Mouse (Mus musculus) neural tube, postnatal 0 days (tissue): ENCODE measurements around the gene Ugt1a1. TPM values are rescaled to one million over a fixed set of nuclear protein-coding genes. Genes with fewer than 3 reads are reported as not detected.

Experiments
- polyA plus RNA-seq: library from polyadenylated mRNA; unstranded; fragments of >200 nt; fragmentation: Nextera tagmentation; extraction: Ambion mirVana; gene quantifications from 2 replicates; pipeline ENCODE4 v1.2.1, GENCODE M21; 2015

Ugt1a1 gene
- 0.08 and 0.23 TPM in 2 replicates for polyA plus RNA-seq

DNA sequence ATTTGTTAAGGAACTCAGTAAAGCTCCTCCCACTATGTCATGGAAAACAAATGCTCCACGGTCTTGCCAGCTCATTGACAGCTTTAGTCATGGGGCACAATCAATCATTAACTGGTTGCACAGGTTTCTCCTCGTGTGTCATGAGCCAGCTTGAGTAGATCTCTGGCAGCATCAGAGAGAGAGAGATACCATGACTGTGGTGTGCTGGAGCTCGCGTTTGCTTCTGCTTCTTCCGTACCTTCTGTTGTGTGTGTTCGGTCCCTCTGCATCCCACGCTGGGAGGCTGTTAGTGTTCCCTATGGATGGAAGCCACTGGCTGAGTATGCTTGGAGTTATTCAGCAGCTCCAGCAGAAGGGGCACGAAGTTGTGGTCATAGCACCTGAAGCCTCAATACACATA lies at the start of gene Ugt1a1:
Gene Ugt1a1, plus strand, starts transcription at position 148 of the 400 bp plus-strand sequence.

DNA sequence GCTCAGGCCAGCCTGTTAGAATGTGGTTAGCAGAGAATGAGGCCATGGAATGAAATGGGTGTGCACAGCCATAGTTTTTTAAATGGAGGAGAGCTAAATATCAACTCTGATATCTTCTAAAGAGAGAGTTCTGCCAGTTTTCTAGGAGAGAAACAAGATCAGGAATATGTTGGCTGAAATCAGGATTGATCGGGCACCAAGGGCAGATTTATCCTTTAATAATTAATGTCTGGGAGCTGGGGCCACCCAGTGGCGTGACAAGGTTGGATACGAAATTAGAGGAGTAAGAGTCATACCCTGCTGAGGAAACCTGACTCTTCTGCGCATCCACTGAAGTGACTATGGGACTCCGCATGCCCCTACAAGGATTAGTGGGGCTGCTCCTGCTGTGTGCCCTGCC lies 46.0 kb upstream of the Ugt1a1 start, which contains the start of gene Ugt1a5:
Gene Ugt1a5, plus strand, starts transcription at position 302 of the 400 bp plus-strand sequence.

DNA sequence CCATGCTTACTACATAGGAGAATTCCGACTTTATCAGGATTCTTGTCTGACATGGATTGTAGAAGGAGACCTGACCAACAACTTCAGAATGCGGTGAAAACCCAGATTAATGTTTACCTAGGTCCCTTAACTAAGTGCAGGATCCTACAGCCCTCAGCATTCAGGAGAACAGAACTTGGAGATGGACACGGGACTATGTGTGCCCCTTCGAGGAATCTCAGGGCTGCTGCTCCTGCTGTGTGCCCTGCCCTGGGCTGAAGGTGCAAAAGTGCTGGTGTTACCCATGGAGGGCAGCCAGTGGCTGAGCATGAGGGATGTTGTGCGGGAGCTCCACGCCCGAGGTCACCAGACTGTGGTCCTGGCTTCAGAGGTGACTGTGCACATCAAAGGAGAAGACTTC lies 11.3 kb upstream of the Ugt1a1 start, which contains the start of gene Ugt1a2:
Gene Ugt1a2, plus strand, starts transcription at position 146 of the 400 bp plus-strand sequence.

DNA sequence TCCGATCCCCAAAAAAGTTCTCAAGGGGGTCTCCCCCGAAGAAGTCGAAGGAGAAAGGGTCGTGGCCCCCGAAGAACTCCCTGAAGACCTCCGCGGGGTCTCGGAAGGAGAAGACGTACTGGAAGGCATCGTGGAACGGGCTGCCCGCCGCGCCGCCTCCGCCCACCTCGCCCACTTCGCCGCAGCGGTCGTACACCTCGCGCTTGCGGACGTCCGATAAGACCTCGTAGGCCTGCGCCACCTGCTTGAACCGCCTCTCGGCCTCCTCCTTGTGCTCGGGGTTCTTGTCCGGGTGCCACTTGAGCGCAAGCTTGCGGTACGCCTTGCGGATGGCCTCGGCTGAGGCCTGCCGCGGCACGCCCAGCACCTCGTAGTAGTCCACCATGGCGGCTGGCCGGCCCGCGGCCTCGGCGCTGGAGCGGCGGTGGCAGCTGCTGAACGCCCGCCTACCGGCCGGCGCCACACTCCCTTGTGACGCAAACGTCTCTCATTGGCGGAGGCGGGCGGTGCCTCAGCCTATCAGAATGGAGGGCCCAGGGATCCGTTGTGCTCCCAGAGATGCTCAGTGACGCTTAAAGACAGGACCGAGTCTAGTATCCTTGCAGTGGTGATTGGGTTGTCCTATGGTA lies 6.4 kb upstream of the Ugt1a1 start, which contains the start of gene Dnajb3:
Gene Dnajb3, minus strand, starts transcription at position 489 of the 629 bp plus-strand sequence.

DNA sequence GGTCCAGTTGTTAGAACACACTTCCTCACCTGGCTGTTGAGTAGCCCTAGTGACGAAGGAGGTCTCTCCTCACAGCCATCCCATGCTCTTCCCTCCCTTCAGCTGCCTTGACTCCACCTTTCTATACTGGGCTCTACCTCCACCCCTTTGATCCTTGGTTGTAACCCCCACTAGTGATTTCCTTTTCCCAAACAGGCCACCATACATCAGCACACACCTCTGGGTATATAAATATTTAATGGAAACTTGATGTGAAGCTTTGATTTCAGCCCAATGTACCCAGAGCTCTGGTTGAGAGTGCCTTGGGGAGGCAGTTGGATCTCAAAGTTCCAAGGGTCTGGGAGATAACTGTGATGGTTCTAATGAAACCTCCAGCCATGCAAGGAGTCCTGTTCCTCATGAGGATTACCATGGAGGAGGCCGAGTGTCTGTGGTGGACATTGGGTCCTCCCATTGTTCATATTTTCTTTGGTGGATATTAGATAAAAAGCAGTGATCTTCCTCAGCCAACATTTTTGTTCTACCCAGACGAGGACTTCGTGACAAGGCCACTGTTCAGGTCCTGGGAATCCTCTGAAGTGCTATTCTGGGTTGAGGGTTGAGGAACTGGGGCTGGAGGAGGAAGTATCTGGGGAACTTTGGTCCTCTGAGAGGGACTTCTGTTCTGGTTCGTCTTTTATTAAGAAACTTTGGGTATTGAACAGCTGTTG lies 15.1 kb downstream of the Ugt1a1 start, which contains the start of gene Mroh2a:
Gene Mroh2a, plus strand, starts transcription at position 317 of the 710 bp plus-strand sequence.

Other genes with a start within 250 kb of the Ugt1a1 start
- 11.5 and 13.5 TPM in 2 replicates for gene Usp40, start 203.4 kb upstream of the Ugt1a1 start, polyA plus RNA-seq
- gene Ugt1a10, start 156.6 kb upstream of the Ugt1a1 start, polyA plus RNA-seq, result not detected in 2 replicates
- 0.17 TPM in 1 of 2 replicates, not detected in the other for gene Ugt1a9, start 141.2 kb upstream of the Ugt1a1 start, polyA plus RNA-seq
- not detected in 2 replicates for gene Ugt1a8, start 124.1 kb upstream of the Ugt1a1 start, polyA plus RNA-seq
- gene Ugt1a7c, start 116.9 kb upstream of the Ugt1a1 start, polyA plus RNA-seq, result 1.7 and 2.7 TPM in 2 replicates
- not detected in 2 replicates for gene Ugt1a6b, start 108.7 kb upstream of the Ugt1a1 start, polyA plus RNA-seq
- 3.5 and 4.2 TPM in 2 replicates for gene Ugt1a6a, start 77.2 kb upstream of the Ugt1a1 start, polyA plus RNA-seq
- gene Ugt1a5, start 45.9 kb upstream of the Ugt1a1 start, polyA plus RNA-seq, result not detected in 2 replicates
- gene Ugt1a2, start 11.4 kb upstream of the Ugt1a1 start, polyA plus RNA-seq, result 0.08 and 0.11 TPM in 2 replicates
- 11.7 and 14.8 TPM in 2 replicates for gene Dnajb3, start 6.2 kb upstream of the Ugt1a1 start, polyA plus RNA-seq
- gene Mroh2a, start 15.0 kb downstream of the Ugt1a1 start, polyA plus RNA-seq, result 0.36 and 0.39 TPM in 2 replicates
- 34.9 and 40.6 TPM in 2 replicates for gene Hjurp, start 65.7 kb downstream of the Ugt1a1 start, polyA plus RNA-seq
- gene Trpm8, start 65.7 kb downstream of the Ugt1a1 start, polyA plus RNA-seq, result 0.19 and 0.35 TPM in 2 replicates
- gene Spp2, start 195.0 kb downstream of the Ugt1a1 start, polyA plus RNA-seq, result 0.17 and 0.34 TPM in 2 replicates